Mouse (Mus musculus): ENCODE data around the gene Ces2b. TPM values are rescaled to one million over a fixed set of nuclear protein-coding genes. Genes with fewer than 3 reads are reported as not detected.

Ces2b gene
- polyA plus RNA-seq (2012; rRNA removed), result 0.18 and 0.44 TPM in 2 replicates

DNA sequence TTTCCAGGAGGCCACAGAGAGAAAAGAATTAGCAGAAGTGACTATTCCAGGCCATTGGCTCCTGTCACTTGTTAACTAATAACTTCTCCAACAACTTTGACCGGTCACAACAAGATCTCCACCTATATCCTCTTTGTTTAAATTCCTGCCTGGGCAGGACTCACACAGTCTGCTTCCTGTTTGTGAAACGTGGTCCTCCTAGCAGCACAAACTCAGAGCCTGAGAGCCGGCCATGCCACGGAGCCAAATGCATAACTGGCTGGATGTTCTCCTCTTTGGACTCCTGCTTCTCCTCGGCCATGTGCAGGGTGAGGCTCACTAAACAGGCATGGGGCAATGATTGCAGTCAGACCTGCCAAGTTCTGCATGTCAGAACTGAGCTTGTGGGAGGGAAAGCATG is at the start of gene Ces2b:
Ces2b (plus strand) TSS at position 133 of the 400 bp plus-strand sequence.

DNA sequence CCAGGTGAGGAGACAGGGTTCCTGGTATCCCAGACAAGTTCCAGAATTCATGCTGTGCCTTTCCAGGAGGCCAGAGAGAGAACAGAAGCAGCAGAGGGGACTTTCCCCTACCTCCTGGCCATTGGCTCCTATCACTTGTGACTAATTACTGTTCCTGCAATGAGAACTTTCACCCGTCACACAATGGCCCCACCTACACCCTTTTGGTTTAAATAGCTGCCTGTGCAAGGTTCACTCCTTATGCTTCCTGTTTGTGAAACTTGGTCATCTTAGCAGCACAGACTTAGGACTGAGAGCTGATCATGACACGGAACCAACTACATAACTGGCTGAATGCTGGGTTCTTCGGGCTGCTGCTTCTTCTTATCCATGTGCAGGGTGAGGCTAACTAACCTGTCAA is 15.5 kb downstream of the Ces2b start, which contains the start of gene Ces2c:
Ces2c (plus strand) TSS at position 238 of the 400 bp plus-strand sequence.

Other genes with a start within 250 kb of the Ces2b start
- gene Pdp2, start 240.1 kb upstream of the Ces2b start, polyA plus RNA-seq (2012; rRNA removed), result 6.2 and 6.5 TPM in 2 replicates
- 7.8 and 11.6 TPM in 2 replicates for gene Cdh16, start 207.2 kb upstream of the Ces2b start, polyA plus RNA-seq (2012; rRNA removed)
- 28.2 and 29.4 TPM in 2 replicates for gene Rrad, start 200.2 kb upstream of the Ces2b start, polyA plus RNA-seq (2012; rRNA removed)
- 35.4 and 51.4 TPM in 2 replicates for gene Ciao2b, start 189.6 kb upstream of the Ces2b start, polyA plus RNA-seq (2012; rRNA removed)
- gene Ces2a, start 97.6 kb upstream of the Ces2b start, polyA plus RNA-seq (2012; rRNA removed), result 11.4 and 18.0 TPM in 2 replicates
- 0.12 and 0.38 TPM in 2 replicates for gene Ces2c, start 15.5 kb downstream of the Ces2b start, polyA plus RNA-seq (2012; rRNA removed)
- 4.0 and 5.3 TPM in 2 replicates for gene Ces2e, start 94.7 kb downstream of the Ces2b start, polyA plus RNA-seq (2012; rRNA removed)
- not detected in 2 replicates for gene Ces2f, start 115.8 kb downstream of the Ces2b start, polyA plus RNA-seq (2012; rRNA removed)
- gene Ces2g, start 130.1 kb downstream of the Ces2b start, polyA plus RNA-seq (2012; rRNA removed), result 11.7 and 15.6 TPM in 2 replicates
- gene Ces2h, start 169.3 kb downstream of the Ces2b start, polyA plus RNA-seq (2012; rRNA removed), result not detected in 2 replicates
- 0.15 and 0.67 TPM in 2 replicates for gene Ces3a, start 217.0 kb downstream of the Ces2b start, polyA plus RNA-seq (2012; rRNA removed)